Mouse (Mus musculus): ENCODE results near the gene Phactr3. TPM values are rescaled to one million over a fixed set of nuclear protein-coding genes. Genes with fewer than 3 reads are reported as not detected.

Phactr3 gene
- polyA plus RNA-seq, 1 experiment from 2014 or later = 0.20 TPM

DNA sequence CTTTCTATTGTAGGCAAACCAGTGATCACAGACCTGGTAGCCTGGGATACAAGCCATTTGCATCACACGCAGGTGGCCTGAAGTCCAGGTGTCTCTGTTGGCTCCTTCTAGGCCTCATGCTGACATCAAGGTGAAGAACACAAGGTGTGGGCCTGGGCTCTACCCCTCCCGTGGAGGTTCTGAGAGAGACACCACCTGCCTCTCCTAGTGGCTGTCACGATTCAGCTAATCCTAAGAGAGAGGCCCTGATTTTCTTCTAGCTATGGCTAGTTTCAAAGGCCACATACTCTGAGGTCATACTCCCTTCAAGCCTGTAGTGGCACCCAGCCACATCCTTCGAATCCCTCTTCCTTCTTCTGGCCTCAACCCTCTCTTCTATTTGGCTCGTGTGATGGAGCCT, 12.2 kb downstream of the Phactr3 start:
- no peaks in the 10 kb centered on the region for H3K9me3 ChIP-seq (ENCODE audit: low read length)
- ATAC-seq (no peak), DNase-seq (ENCODE audit: low spot score) (no peak)
- H3K4me3 ChIP-seq (ENCODE audit: low read depth, low read length) = no peak overlapping the region
- H3K4me1 ChIP-seq (ENCODE audit: insufficient read depth, low read depth, low read length) = no peaks in the 10 kb centered on the region
- no peak overlapping the region for H3K4me2 ChIP-seq (replicated peaks; ENCODE audit: low read depth, low read length)
- TF ChIP-seq EP300 (IDR thresholded peaks at IDR 0.05) (no peak), CTCF (IDR thresholded peaks at IDR 0.05) (no peak)
- H3K9ac ChIP-seq (replicated peaks; ENCODE audit: low read depth) = no peak overlapping the region
- no peaks in the 10 kb centered on the region for H3K27me3 ChIP-seq (replicated peaks; ENCODE audit: insufficient read depth, low read length)
- 54% methylated on average over 5 of the region's 5 CpGs for WGBS
- no peaks in the 10 kb centered on the region for H3K36me3 ChIP-seq (ENCODE audit: insufficient read depth, low read length)
- no peak overlapping the region for H3K27ac ChIP-seq (ENCODE audit: low read length)

DNA sequence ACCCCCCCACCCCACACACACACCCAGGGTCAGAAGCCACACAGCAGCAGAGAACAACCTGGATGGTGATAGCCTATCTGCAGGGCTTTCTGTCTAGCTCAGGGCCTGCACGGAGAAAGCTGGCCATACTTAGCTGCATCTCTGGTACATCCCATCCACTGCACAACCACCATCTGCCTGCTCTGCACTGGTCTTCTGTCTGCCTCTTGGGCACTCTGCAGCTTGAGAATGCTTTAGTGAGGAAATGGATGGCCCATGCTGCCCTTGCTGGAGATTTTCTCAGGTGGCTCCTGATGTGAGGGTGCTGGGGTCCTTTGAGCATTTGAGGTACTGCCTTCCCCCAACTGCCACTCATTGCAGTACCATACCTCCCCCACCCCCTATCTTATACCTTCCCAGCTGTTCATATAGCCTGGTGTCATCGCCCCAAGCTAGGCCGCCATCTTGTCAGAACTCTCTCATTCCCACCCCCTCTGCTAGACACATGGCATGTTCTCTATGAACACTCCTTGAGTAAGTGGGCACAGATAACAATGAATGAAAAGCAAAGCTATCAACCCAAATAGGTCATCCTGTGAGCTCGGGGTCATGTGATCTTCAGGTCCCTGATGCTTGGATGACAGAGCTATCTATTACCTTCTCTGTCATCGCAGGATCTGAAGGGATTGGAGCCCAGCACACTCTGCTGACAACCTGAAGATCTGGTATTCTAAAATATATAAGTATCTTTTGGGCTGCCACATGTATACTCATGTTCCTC, 13.0 kb downstream of the Phactr3 start:
- Histone ChIP-seq H3K9me3 (ENCODE audit: low read length) (no peaks in the 10 kb centered on the region), H3K27ac (ENCODE audit: low read length) (no peak overlapping the region), H3K4me3 (ENCODE audit: low read depth, low read length) (no peak overlapping the region), H3K27me3 (replicated peaks; ENCODE audit: insufficient read depth, low read length) (no peaks in the 10 kb centered on the region), H3K4me1 (ENCODE audit: insufficient read depth, low read depth, low read length) (no peaks in the 10 kb centered on the region), H3K36me3 (ENCODE audit: insufficient read depth, low read length) (no peaks in the 10 kb centered on the region), H3K9ac (replicated peaks; ENCODE audit: low read depth) (no peak overlapping the region), H3K4me2 (replicated peaks; ENCODE audit: low read depth, low read length) (no peak overlapping the region)
- TF ChIP-seq EP300 (IDR thresholded peaks at IDR 0.05) (no peak), CTCF (IDR thresholded peaks at IDR 0.05) (no peak)
- 83% methylated on average over 5 of the region's 5 CpGs for WGBS
- DNase-seq (ENCODE audit: low spot score) (no peak), ATAC-seq (no peak)

DNA sequence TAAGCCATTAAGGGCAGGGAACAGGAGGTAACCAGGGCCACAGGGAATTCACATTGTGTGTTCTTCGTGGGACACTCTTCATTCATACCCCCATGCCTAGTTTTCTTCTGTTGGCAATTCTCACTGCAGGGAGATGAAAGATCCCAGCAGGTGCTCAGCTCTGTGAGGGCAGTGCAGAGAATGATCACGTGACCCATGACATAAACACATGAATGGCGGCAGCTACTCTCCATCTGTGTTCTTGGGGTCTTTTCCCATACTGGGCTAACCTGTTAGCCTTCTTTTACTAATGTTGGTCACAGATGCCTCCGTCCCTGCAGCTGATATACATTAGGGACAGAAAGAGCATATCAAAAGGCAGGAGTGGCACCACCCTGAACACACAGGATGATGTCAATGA, 16.9 kb downstream of the Phactr3 start:
- H3K4me1 ChIP-seq (ENCODE audit: insufficient read depth, low read depth, low read length) = no peaks in the 10 kb centered on the region
- H3K9ac ChIP-seq (replicated peaks; ENCODE audit: low read depth) = no peak overlapping the region
- TF ChIP-seq CTCF (IDR thresholded peaks at IDR 0.05) (no peak), EP300 (IDR thresholded peaks at IDR 0.05) (no peak)
- H3K4me2 ChIP-seq (replicated peaks; ENCODE audit: low read depth, low read length) = no peak overlapping the region
- H3K9me3 ChIP-seq (ENCODE audit: low read length) = no peaks in the 10 kb centered on the region
- H3K27me3 ChIP-seq (replicated peaks; ENCODE audit: insufficient read depth, low read length) = no peaks in the 10 kb centered on the region
- H3K4me3 ChIP-seq (ENCODE audit: low read depth, low read length) = no peak overlapping the region
- DNase-seq (ENCODE audit: low spot score) = no peak
- H3K27ac ChIP-seq (ENCODE audit: low read length) = no peak overlapping the region
- H3K36me3 ChIP-seq (ENCODE audit: insufficient read depth, low read length) = no peaks in the 10 kb centered on the region
- ATAC-seq = no peak
- WGBS = 36% methylated on average over 4 of the region's 4 CpGs

DNA sequence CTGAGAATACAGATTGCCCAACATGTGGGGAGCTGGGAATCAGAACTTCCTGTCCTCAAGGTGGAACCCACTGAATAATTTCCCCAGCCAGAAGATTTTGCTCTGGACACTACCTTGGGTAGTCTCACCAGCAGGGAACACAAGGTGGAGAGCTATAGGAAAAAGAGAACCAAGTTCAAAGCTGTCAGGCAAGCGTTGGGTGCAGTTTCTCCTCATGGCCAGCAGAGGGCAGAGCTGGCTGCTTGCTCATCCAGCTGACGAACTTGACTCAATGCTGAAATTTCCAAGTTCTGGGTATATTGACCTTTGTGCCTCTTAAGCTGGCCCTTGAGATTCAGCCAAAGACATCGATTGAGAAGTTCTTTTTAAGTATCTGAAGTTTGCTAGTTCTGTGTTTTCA, 18.7 kb downstream of the Phactr3 start:
- no peaks in the 10 kb centered on the region for H3K4me1 ChIP-seq (ENCODE audit: insufficient read depth, low read depth, low read length)
- DNase-seq (ENCODE audit: low spot score) (peak; percentile 63), ATAC-seq (no peak)
- H3K27me3 ChIP-seq (replicated peaks; ENCODE audit: insufficient read depth, low read length) = peaks cover 5% of the 10 kb centered on the region; the same call in 1 of the 2 replicates
- no peak overlapping the region for H3K4me2 ChIP-seq (replicated peaks; ENCODE audit: low read depth, low read length)
- WGBS = 3% methylated on average over 3 of the region's 3 CpGs
- H3K36me3 ChIP-seq (ENCODE audit: insufficient read depth, low read length) = no peaks in the 10 kb centered on the region
- H3K9me3 ChIP-seq (ENCODE audit: low read length) = no peaks in the 10 kb centered on the region
- H3K4me3 ChIP-seq (ENCODE audit: low read depth, low read length) = no peak overlapping the region
- peak; percentile 92 for TF ChIP-seq CTCF (IDR thresholded peaks at IDR 0.05)
- TF ChIP-seq EP300 (IDR thresholded peaks at IDR 0.05) = no peak
- H3K9ac ChIP-seq (replicated peaks; ENCODE audit: low read depth) = no peak overlapping the region
- no peak overlapping the region for H3K27ac ChIP-seq (ENCODE audit: low read length)

DNA sequence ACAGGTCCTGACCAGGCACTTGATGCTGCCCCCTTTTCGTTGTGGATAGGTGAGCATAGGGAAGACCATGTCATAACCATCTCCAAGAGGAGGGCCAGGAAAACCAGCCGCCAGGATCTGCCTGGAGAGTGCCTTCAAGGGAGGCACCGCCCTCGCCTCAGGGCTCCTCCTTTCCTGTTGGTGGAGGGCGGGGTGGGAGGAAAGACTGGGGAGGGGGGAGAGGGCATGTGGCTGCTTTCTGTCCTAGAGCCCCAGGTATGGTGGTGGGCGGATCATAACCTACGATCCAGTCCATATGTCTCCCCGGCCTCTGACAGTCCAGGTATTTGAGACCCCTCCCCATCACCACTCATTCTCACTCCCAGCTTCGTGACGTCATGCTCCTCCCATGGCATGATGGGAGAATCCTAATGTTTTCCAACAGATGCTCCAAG, 22.7 kb downstream of the Phactr3 start:
- Histone ChIP-seq H3K9me3 (ENCODE audit: low read length) (no peaks in the 10 kb centered on the region), H3K27me3 (replicated peaks; ENCODE audit: insufficient read depth, low read length) (peaks cover 8% of the 10 kb centered on the region; the same call in 1 of the 2 replicates), H3K27ac (ENCODE audit: low read length) (no peak overlapping the region), H3K4me1 (ENCODE audit: insufficient read depth, low read depth, low read length) (no peaks in the 10 kb centered on the region), H3K4me3 (ENCODE audit: low read depth, low read length) (no peak overlapping the region), H3K9ac (replicated peaks; ENCODE audit: low read depth) (no peak overlapping the region), H3K4me2 (replicated peaks; ENCODE audit: low read depth, low read length) (no peak overlapping the region), H3K36me3 (ENCODE audit: insufficient read depth, low read length) (no peaks in the 10 kb centered on the region)
- DNase-seq (ENCODE audit: low spot score) (no peak), ATAC-seq (no peak)
- TF ChIP-seq CTCF (IDR thresholded peaks at IDR 0.05) (no peak), EP300 (IDR thresholded peaks at IDR 0.05) (no peak)
- 4% methylated on average over 9 of the region's 10 CpGs for WGBS

DNA sequence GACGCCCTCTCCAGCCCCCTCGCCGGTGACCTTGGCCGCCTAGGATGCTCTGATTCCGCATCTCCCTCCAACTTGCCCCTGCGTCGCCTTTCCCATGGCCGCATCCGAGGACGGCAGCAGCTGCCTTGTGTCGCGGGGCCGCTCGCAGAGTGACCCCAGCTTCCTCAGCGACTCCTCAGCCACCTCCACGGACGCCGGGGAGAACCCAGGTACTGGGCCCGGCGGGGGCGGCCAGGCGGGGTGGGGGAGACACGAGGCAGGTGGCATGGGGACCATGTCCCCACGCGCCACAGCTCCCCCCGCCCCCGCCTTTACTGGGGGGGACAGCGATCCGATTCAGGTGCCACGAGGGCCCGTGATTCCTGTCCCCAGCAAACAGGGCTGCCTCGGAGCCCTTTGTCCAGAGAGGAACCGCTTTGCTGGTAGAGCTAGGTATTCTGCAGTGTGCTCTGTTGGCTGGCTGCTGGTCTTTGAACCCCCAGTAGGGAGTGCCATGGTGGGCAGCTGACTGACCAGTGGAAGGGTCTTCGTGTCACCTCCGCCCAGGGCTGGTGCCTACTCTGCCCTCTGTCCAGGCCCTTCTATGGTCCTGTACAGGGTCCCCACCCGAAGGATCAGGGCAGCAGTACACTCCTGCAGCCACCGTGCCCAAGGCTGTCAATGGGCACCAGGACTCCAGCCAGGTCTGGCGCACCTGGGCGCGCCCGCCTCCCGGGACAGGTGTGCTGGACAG, 23.7 kb downstream of the Phactr3 start:
- Histone ChIP-seq H3K4me2 (replicated peaks; ENCODE audit: low read depth, low read length) (no peak overlapping the region), H3K27ac (ENCODE audit: low read length) (no peak overlapping the region), H3K27me3 (replicated peaks; ENCODE audit: insufficient read depth, low read length) (peaks cover 8% of the 10 kb centered on the region; the same call in 1 of the 2 replicates), H3K9me3 (ENCODE audit: low read length) (no peaks in the 10 kb centered on the region), H3K4me3 (ENCODE audit: low read depth, low read length) (no peak overlapping the region), H3K36me3 (ENCODE audit: insufficient read depth, low read length) (no peaks in the 10 kb centered on the region), H3K9ac (replicated peaks; ENCODE audit: low read depth) (no peak overlapping the region), H3K4me1 (ENCODE audit: insufficient read depth, low read depth, low read length) (no peaks in the 10 kb centered on the region)
- ATAC-seq (no peak), DNase-seq (ENCODE audit: low spot score) (no peak)
- WGBS = 11% methylated on average over 39 of the region's 42 CpGs
- TF ChIP-seq CTCF (IDR thresholded peaks at IDR 0.05) (no peak), EP300 (IDR thresholded peaks at IDR 0.05) (no peak)
